Mouse (Mus musculus) heart, postnatal 25 days (tissue): ENCODE measurements around the gene Cox4i1. TPM values are rescaled to one million over a fixed set of nuclear protein-coding genes. Genes with fewer than 3 reads are reported as not detected.
"Not testable (repeated sequence)": the region's sequence is repeated elsewhere in the genome, so short reads cannot be mapped to it uniquely, and the experiment has no call there.

ENCODE experiments used
- DNase-seq: peaks from one replicate; pipeline ENCODE4 v3.0.0; 2022; ENCODE audit warnings: low spot score
- intact Hi-C: fragments of 180-260 bp; cut with DNase I; formaldehyde crosslinking; loops from one replicate; pipeline ENCODE4 v1.15.1; 2025
- total RNA-seq, 2 experiments: library from RNA; stranded (reverse); gene quantifications; 2 replicates each; pipeline ENCODE4 v1.2.3; 2021

Gene Cox4i1
- total RNA-seq, 2 experiments from 2014 or later = 4,549 to 4,664 TPM

GRCm38 (mm10) chr8:120656322-120657052, 11.5 kb upstream of the Cox4i1 start:
- DNase-seq = no peak
- intact Hi-C loops = no loop called here

GRCm38 (mm10) chr8:120657415-120657814, 10.6 kb upstream of the Cox4i1 start:
- intact Hi-C loops = no loop called here

GRCm38 (mm10) chr8:120664566-120664965, 3.5 kb upstream of the Cox4i1 start:
- intact Hi-C loops = no loop called here
- DNase-seq = no peak

More at GRCm38 (mm10) chr8:120657415-120657814, 10.6 kb upstream of the Cox4i1 start:
- no peak for DNase-seq

- intact Hi-C loops = no loop called here
- DNase-seq = no peak
Observed at GRCm38 (mm10) chr8:120665726-120666455, 2.1 kb upstream of the Cox4i1 start.

- intact Hi-C loops = no loop called here
- DNase-seq = no peak
Observed at GRCm38 (mm10) chr8:120666807-120667470, 1.1 kb upstream of the Cox4i1 start.

- intact Hi-C loops = no loop called here
- DNase-seq = no peak
Observed at GRCm38 (mm10) chr8:120668374-120668905, 418 bp downstream of the Cox4i1 start, which contains the start of gene Emc8. Emc8 (minus strand) TSS chr8:120668573.

- DNase-seq = no peak
- intact Hi-C loops = no loop called here
Observed at GRCm38 (mm10) chr8:120671775-120672174, 3.8 kb downstream of the Cox4i1 start.

GRCm38 (mm10) chr8:120672626-120673229, 4.7 kb downstream of the Cox4i1 start:
- intact Hi-C loops = no loop called here
- no peak for DNase-seq

- no peak for DNase-seq
- intact Hi-C loops = no loop called here
Observed at GRCm38 (mm10) chr8:120673298-120673697, 5.3 kb downstream of the Cox4i1 start.

GRCm38 (mm10) chr8:120675718-120676117, 7.7 kb downstream of the Cox4i1 start:
- DNase-seq = no peak
- intact Hi-C loops = no loop called here

GRCm38 (mm10) chr8:120678447-120678846, 10.4 kb downstream of the Cox4i1 start:
- intact Hi-C loops = no loop called here
- DNase-seq = peak; percentile 68

GRCm38 (mm10) chr8:120679629-120680387, 11.8 kb downstream of the Cox4i1 start:
- DNase-seq = no peak
- intact Hi-C loops = loop anchor here (1.0 to 5.0 kb wide), 3 partner anchors 57 to 412 kb away; partner anchors contain the start of gene Irf8

- intact Hi-C loops = loop anchor here (1.0 to 5.0 kb wide), 3 partner anchors 56 to 412 kb away; partner anchors contain the start of gene Irf8
- DNase-seq = not testable (repeated sequence)
Observed at GRCm38 (mm10) chr8:120680405-120680804, 12.4 kb downstream of the Cox4i1 start.

GRCm38 (mm10) chr8:120681113-120681512, 13.1 kb downstream of the Cox4i1 start:
- intact Hi-C loops = loop anchor here (2.0 to 5.0 kb wide), 2 partner anchors 56 to 411 kb away; partner anchors contain the start of gene Irf8
- no peak for DNase-seq

GRCm38 (mm10) chr8:120683602-120684001, 15.6 kb downstream of the Cox4i1 start:
- peak; percentile 41 for DNase-seq
- intact Hi-C loops = loop anchor here (5.0 kb wide), 1 partner anchor 409 kb away; no protein-coding TSS in a partner anchor

- DNase-seq = no peak
- intact Hi-C loops = loop anchor here (5.0 kb wide), 1 partner anchor 408 kb away; no protein-coding TSS in a partner anchor
Observed at GRCm38 (mm10) chr8:120684082-120684481, 16.1 kb downstream of the Cox4i1 start.

GRCm38 (mm10) chr8:120685097-120685496, 17.1 kb downstream of the Cox4i1 start:
- peak; percentile 40 for DNase-seq
- intact Hi-C loops = no loop called here

- no peak for DNase-seq
- intact Hi-C loops = no loop called here
Observed at GRCm38 (mm10) chr8:120685591-120685990, 17.6 kb downstream of the Cox4i1 start.

GRCm38 (mm10) chr8:120686051-120686450, 18.0 kb downstream of the Cox4i1 start:
- intact Hi-C loops = no loop called here
- DNase-seq = peak; percentile 53
